Comparison of ENCODE assay signal across 8 mouse cellular contexts in the genomic region with DNA sequence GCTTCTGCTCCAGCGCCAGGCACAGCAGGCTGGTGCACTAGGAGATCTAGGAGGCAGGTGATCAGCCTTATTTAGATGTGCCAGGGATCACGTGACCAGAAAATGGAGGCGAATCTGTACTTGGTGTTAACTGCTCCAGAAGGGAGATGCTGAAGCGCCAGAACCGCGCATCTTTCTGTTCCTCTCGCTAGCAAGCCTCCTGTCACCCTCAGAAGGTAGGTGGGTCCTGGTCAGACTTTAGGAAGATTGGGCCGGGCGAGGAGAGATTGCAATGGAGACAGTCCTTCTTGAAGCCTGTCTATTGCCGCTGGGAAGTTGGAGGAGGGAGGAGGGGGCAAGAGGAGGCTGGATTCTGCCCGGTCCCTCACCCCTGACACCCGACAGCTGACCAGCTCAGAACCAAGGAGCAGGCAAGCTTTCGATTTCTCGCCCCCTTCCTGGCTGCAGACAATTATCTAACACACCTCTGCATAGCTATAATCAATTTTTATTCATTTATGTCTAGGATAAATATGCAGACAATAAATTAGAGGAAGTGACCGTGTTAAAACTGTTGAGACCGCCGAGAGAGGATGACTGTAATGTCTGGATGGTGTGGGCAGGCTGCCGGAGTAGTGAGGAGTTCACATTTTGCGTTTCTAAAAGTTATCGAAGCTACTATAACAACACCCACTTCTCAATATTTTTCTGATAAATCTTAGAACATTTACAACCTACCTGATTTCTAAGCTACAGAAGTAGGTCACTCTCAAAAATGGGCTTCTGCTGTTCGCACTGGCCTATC.
DNase-seq lines count a peak whose midpoint lies in the region; ATAC-seq lines count a peak whose summit lies in the region.

No protein-coding gene starts in this region.

- no peaks in the 10 kb centered on the region for H3K27me3 ChIP-seq in forebrain, embryonic 15.5 days
- H3K27me3 ChIP-seq in intestine, embryonic 15.5 days (replicated peaks) = no peaks in the 10 kb centered on the region

- peak; percentile 88 for DNase-seq in ES-CJ7 (ENCODE audit: low read depth, low spot score)
- peak; percentile 77 for DNase-seq in cerebellum, adult 11 months
- DNase-seq in left cerebral cortex, postnatal 10 days (ENCODE audit: extremely low spot score in 1 of 2, low spot score in 2 of 2) = peak; percentile 64 to 66
- DNase-seq in spleen, postnatal 14 days (ENCODE audit: low spot score in 2 of 2) = no peak
- no peak for DNase-seq in yolk sac, embryonic 10.5 days (ENCODE audit: low spot score)

- H3K9ac ChIP-seq in forebrain, embryonic 15.5 days (replicated peaks) = peak overlapping the region; percentile 51
- H3K9ac ChIP-seq in intestine, embryonic 15.5 days = peak overlapping the region; percentile 23; the same call in 1 of the 2 replicates

- peak overlapping the region; percentile 47 for H3K4me3 ChIP-seq in forebrain, embryonic 15.5 days
- H3K4me3 ChIP-seq in intestine, embryonic 15.5 days (replicated peaks) = peak overlapping the region; percentile 38

- intact Hi-C loops in left cerebral cortex, postnatal 10 days (cut with DNase I) = no loop called here

- peak overlapping the region; percentile 59 for H3K4me2 ChIP-seq in forebrain, embryonic 15.5 days (replicated peaks)
- H3K4me2 ChIP-seq in intestine, embryonic 15.5 days (replicated peaks) = peak overlapping the region; percentile 76

- H3K27ac ChIP-seq in forebrain, embryonic 15.5 days (replicated peaks) = no peak overlapping the region
- no peak overlapping the region for H3K27ac ChIP-seq in intestine, embryonic 15.5 days

- peak; percentile 92 for ATAC-seq in forebrain, embryonic 15.5 days (replicated peaks)
- peak; percentile 64; the same call in 1 of the 2 replicates for ATAC-seq in intestine, embryonic 15.5 days
- peak; percentile 35; the same call in 1 of the 2 replicates for ATAC-seq in monocyte, adult 5-6 weeks (replicated peaks; ENCODE audit: insufficient number of reproducible peaks, low FRiP score, low TSS enrichment, poor library complexity, severe bottlenecking)

- no peaks in the 10 kb centered on the region for H3K4me1 ChIP-seq in forebrain, embryonic 15.5 days
- no peaks in the 10 kb centered on the region for H3K4me1 ChIP-seq in intestine, embryonic 15.5 days (replicated peaks)

- 13% methylated on average over 21 of the region's 21 CpGs for WGBS in forebrain, embryonic 15.5 days
- 9% methylated on average over 21 of the region's 21 CpGs for WGBS in intestine, embryonic 15.5 days

- no peaks in the 10 kb centered on the region for H3K9me3 ChIP-seq in forebrain, embryonic 15.5 days
- H3K9me3 ChIP-seq in intestine, embryonic 15.5 days = no peaks in the 10 kb centered on the region

- no peaks in the 10 kb centered on the region for H3K36me3 ChIP-seq in forebrain, embryonic 15.5 days
- no peaks in the 10 kb centered on the region for H3K36me3 ChIP-seq in intestine, embryonic 15.5 days

Comparison
In these comparisons a context has a peak if more than half of its experiments do, and no peak if none do; other contexts are left out.
1. DNase-seq: peak in ES-CJ7 (single experiment), cerebellum, adult 11 months (single experiment) and left cerebral cortex, postnatal 10 days (2 of 2); none in spleen, postnatal 14 days (0 of 2) and yolk sac, embryonic 10.5 days (single experiment).
2. ATAC-seq: peak in every context shown above with its lines; median percentile 92 in forebrain, embryonic 15.5 days; 64 in intestine, embryonic 15.5 days; 35 in monocyte, adult 5-6 weeks.